Mouse (Mus musculus): ENCODE results near the gene Loxl4. TPM values are rescaled to one million over a fixed set of nuclear protein-coding genes. Genes with fewer than 3 reads are reported as not detected.

Gene Loxl4
- polyA plus RNA-seq, 1 experiment from 2014 or later: 5.0 TPM

GRCm38 (mm10) chr19:42584188-42584587, 28.4 kb downstream of the Loxl4 start:
- Histone ChIP-seq H3K4me3 (replicated peaks; ENCODE audit: low read length) (no peak overlapping the region), H3K4me2 (ENCODE audit: low read depth, low read length) (no peak overlapping the region), H3K9me3 (replicated peaks; ENCODE audit: control insufficient read depth, low read length) (no peaks in the 10 kb centered on the region), H3K9ac (ENCODE audit: low read length) (no peak overlapping the region), H3K27me3 (ENCODE audit: control insufficient read depth, insufficient read depth, low read length) (no peaks in the 10 kb centered on the region), H3K27ac (ENCODE audit: low read length) (no peak overlapping the region), H3K4me1 (ENCODE audit: control insufficient read depth, insufficient read depth, low read length) (no peaks in the 10 kb centered on the region), H3K36me3 (ENCODE audit: control insufficient read depth, insufficient read depth, low read length) (no peaks in the 10 kb centered on the region)
- WGBS: 88% methylated on average over 3 of the region's 3 CpGs
- no peak for ATAC-seq (ENCODE audit: insufficient read depth, low FRiP score)

- ATAC-seq (ENCODE audit: insufficient read depth, low FRiP score): no peak
These were observed 28.9 kb downstream of the Loxl4 start for GRCm38 (mm10) chr19:42583677-42584076.

GRCm38 (mm10) chr19:42582811-42583370, 29.7 kb downstream of the Loxl4 start:
- H3K4me3 ChIP-seq (replicated peaks; ENCODE audit: low read length): no peak overlapping the region
- no peaks in the 10 kb centered on the region for H3K36me3 ChIP-seq (ENCODE audit: control insufficient read depth, insufficient read depth, low read length)
- no peak overlapping the region for H3K27ac ChIP-seq (ENCODE audit: low read length)
- H3K9ac ChIP-seq (ENCODE audit: low read length): no peak overlapping the region
- H3K27me3 ChIP-seq (ENCODE audit: control insufficient read depth, insufficient read depth, low read length): no peaks in the 10 kb centered on the region
- ATAC-seq (ENCODE audit: insufficient read depth, low FRiP score): no peak
- no peaks in the 10 kb centered on the region for H3K9me3 ChIP-seq (replicated peaks; ENCODE audit: control insufficient read depth, low read length)
- 89% methylated on average over 13 of the region's 13 CpGs for WGBS
- no peak overlapping the region for H3K4me2 ChIP-seq (ENCODE audit: low read depth, low read length)
- H3K4me1 ChIP-seq (ENCODE audit: control insufficient read depth, insufficient read depth, low read length): no peaks in the 10 kb centered on the region

More at GRCm38 (mm10) chr19:42583677-42584076, 28.9 kb downstream of the Loxl4 start:
- Histone ChIP-seq H3K27ac (ENCODE audit: low read length) (no peak overlapping the region), H3K4me2 (ENCODE audit: low read depth, low read length) (no peak overlapping the region), H3K9me3 (replicated peaks; ENCODE audit: control insufficient read depth, low read length) (no peaks in the 10 kb centered on the region), H3K9ac (ENCODE audit: low read length) (no peak overlapping the region), H3K4me1 (ENCODE audit: control insufficient read depth, insufficient read depth, low read length) (no peaks in the 10 kb centered on the region), H3K36me3 (ENCODE audit: control insufficient read depth, insufficient read depth, low read length) (no peaks in the 10 kb centered on the region), H3K27me3 (ENCODE audit: control insufficient read depth, insufficient read depth, low read length) (no peaks in the 10 kb centered on the region), H3K4me3 (replicated peaks; ENCODE audit: low read length) (no peak overlapping the region)
- WGBS: 95% methylated on average over 5 of the region's 5 CpGs

- Histone ChIP-seq H3K36me3 (ENCODE audit: control insufficient read depth, insufficient read depth, low read length) (no peaks in the 10 kb centered on the region), H3K4me1 (ENCODE audit: control insufficient read depth, insufficient read depth, low read length) (no peaks in the 10 kb centered on the region), H3K27me3 (ENCODE audit: control insufficient read depth, insufficient read depth, low read length) (no peaks in the 10 kb centered on the region), H3K9ac (ENCODE audit: low read length) (no peak overlapping the region), H3K4me2 (ENCODE audit: low read depth, low read length) (no peak overlapping the region), H3K27ac (ENCODE audit: low read length) (no peak overlapping the region), H3K4me3 (replicated peaks; ENCODE audit: low read length) (no peak overlapping the region), H3K9me3 (replicated peaks; ENCODE audit: control insufficient read depth, low read length) (no peaks in the 10 kb centered on the region)
- ATAC-seq (ENCODE audit: insufficient read depth, low FRiP score): no peak
- 36% methylated on average over 4 of the region's 4 CpGs for WGBS
These were observed 31.9 kb downstream of the Loxl4 start for GRCm38 (mm10) chr19:42580701-42581100.

- Histone ChIP-seq H3K9ac (ENCODE audit: low read length) (no peak overlapping the region), H3K36me3 (ENCODE audit: control insufficient read depth, insufficient read depth, low read length) (no peaks in the 10 kb centered on the region), H3K4me1 (ENCODE audit: control insufficient read depth, insufficient read depth, low read length) (no peaks in the 10 kb centered on the region), H3K4me3 (replicated peaks; ENCODE audit: low read length) (no peak overlapping the region), H3K27me3 (ENCODE audit: control insufficient read depth, insufficient read depth, low read length) (no peaks in the 10 kb centered on the region), H3K9me3 (replicated peaks; ENCODE audit: control insufficient read depth, low read length) (no peaks in the 10 kb centered on the region), H3K4me2 (ENCODE audit: low read depth, low read length) (no peak overlapping the region), H3K27ac (ENCODE audit: low read length) (no peak overlapping the region)
- no peak for ATAC-seq (ENCODE audit: insufficient read depth, low FRiP score)
- 74% methylated on average over 4 of the region's 4 CpGs for WGBS
These were observed 34.0 kb downstream of the Loxl4 start for GRCm38 (mm10) chr19:42578631-42579030.

GRCm38 (mm10) chr19:42576856-42577255, 35.8 kb downstream of the Loxl4 start:
- no peak for ATAC-seq (ENCODE audit: insufficient read depth, low FRiP score)

GRCm38 (mm10) chr19:42575317-42575716, 37.3 kb downstream of the Loxl4 start:
- Histone ChIP-seq H3K9ac (ENCODE audit: low read length) (no peak overlapping the region), H3K4me1 (ENCODE audit: control insufficient read depth, insufficient read depth, low read length) (no peaks in the 10 kb centered on the region), H3K27me3 (ENCODE audit: control insufficient read depth, insufficient read depth, low read length) (no peaks in the 10 kb centered on the region), H3K4me2 (ENCODE audit: low read depth, low read length) (no peak overlapping the region), H3K4me3 (replicated peaks; ENCODE audit: low read length) (no peak overlapping the region), H3K27ac (ENCODE audit: low read length) (no peak overlapping the region), H3K9me3 (replicated peaks; ENCODE audit: control insufficient read depth, low read length) (no peaks in the 10 kb centered on the region), H3K36me3 (ENCODE audit: control insufficient read depth, insufficient read depth, low read length) (no peaks in the 10 kb centered on the region)
- 70% methylated on average over 2 of the region's 2 CpGs for WGBS
- no peak for ATAC-seq (ENCODE audit: insufficient read depth, low FRiP score)

More at GRCm38 (mm10) chr19:42576856-42577255, 35.8 kb downstream of the Loxl4 start:
- no peak overlapping the region for H3K4me2 ChIP-seq (ENCODE audit: low read depth, low read length)
- H3K9ac ChIP-seq (ENCODE audit: low read length): no peak overlapping the region
- H3K4me3 ChIP-seq (replicated peaks; ENCODE audit: low read length): no peak overlapping the region
- H3K27ac ChIP-seq (ENCODE audit: low read length): no peak overlapping the region
- H3K36me3 ChIP-seq (ENCODE audit: control insufficient read depth, insufficient read depth, low read length): no peaks in the 10 kb centered on the region
- no peaks in the 10 kb centered on the region for H3K27me3 ChIP-seq (ENCODE audit: control insufficient read depth, insufficient read depth, low read length)
- no peaks in the 10 kb centered on the region for H3K4me1 ChIP-seq (ENCODE audit: control insufficient read depth, insufficient read depth, low read length)
- WGBS: no CpG with 5 or more reads among the region's 1 CpGs
- no peaks in the 10 kb centered on the region for H3K9me3 ChIP-seq (replicated peaks; ENCODE audit: control insufficient read depth, low read length)

- no peaks in the 10 kb centered on the region for H3K36me3 ChIP-seq (ENCODE audit: control insufficient read depth, insufficient read depth, low read length)
- H3K4me2 ChIP-seq (ENCODE audit: low read depth, low read length): no peak overlapping the region
- WGBS: 84% methylated on average over 4 of the region's 4 CpGs
- H3K27me3 ChIP-seq (ENCODE audit: control insufficient read depth, insufficient read depth, low read length): no peaks in the 10 kb centered on the region
- H3K4me3 ChIP-seq (replicated peaks; ENCODE audit: low read length): no peak overlapping the region
- ATAC-seq (ENCODE audit: insufficient read depth, low FRiP score): no peak
- H3K9me3 ChIP-seq (replicated peaks; ENCODE audit: control insufficient read depth, low read length): no peaks in the 10 kb centered on the region
- no peak overlapping the region for H3K9ac ChIP-seq (ENCODE audit: low read length)
- H3K4me1 ChIP-seq (ENCODE audit: control insufficient read depth, insufficient read depth, low read length): no peaks in the 10 kb centered on the region
- no peak overlapping the region for H3K27ac ChIP-seq (ENCODE audit: low read length)
These were observed 41.3 kb downstream of the Loxl4 start for GRCm38 (mm10) chr19:42571291-42571690.

GRCm38 (mm10) chr19:42569076-42569475, 43.5 kb downstream of the Loxl4 start:
- no peak for ATAC-seq (ENCODE audit: insufficient read depth, low FRiP score)
- 71% methylated on average over 2 of the region's 2 CpGs for WGBS
- no peak overlapping the region for H3K9ac ChIP-seq (ENCODE audit: low read length)

More at GRCm38 (mm10) chr19:42569076-42569475, 43.5 kb downstream of the Loxl4 start:
- Histone ChIP-seq H3K4me3 (replicated peaks; ENCODE audit: low read length) (no peak overlapping the region), H3K4me1 (ENCODE audit: control insufficient read depth, insufficient read depth, low read length) (no peaks in the 10 kb centered on the region), H3K27me3 (ENCODE audit: control insufficient read depth, insufficient read depth, low read length) (no peaks in the 10 kb centered on the region), H3K36me3 (ENCODE audit: control insufficient read depth, insufficient read depth, low read length) (no peaks in the 10 kb centered on the region), H3K9me3 (replicated peaks; ENCODE audit: control insufficient read depth, low read length) (no peaks in the 10 kb centered on the region), H3K4me2 (ENCODE audit: low read depth, low read length) (no peak overlapping the region), H3K27ac (ENCODE audit: low read length) (no peak overlapping the region)

Data from stomach, embryonic 16.5 days (tissue).